Mouse (Mus musculus): ENCODE data around the gene Srrm2. TPM values are rescaled to one million over a fixed set of nuclear protein-coding genes. Genes with fewer than 3 reads are reported as not detected.

Srrm2 gene
- total RNA-seq, 2 experiments from 2014 or later, result 613 to 663 TPM

GRCm38 (mm10) chr17:23801627-23802026 lies 11.3 kb downstream of the Srrm2 start:
- no peak for DNase-seq (ENCODE audit: low spot score in 2 of 2)
- Histone ChIP-seq H3K4me3 (no peak overlapping the region), H3K27ac (no peak overlapping the region)
- no peak for TF ChIP-seq CTCF (conservative IDR thresholded peaks at IDR 0.05)

DNA sequence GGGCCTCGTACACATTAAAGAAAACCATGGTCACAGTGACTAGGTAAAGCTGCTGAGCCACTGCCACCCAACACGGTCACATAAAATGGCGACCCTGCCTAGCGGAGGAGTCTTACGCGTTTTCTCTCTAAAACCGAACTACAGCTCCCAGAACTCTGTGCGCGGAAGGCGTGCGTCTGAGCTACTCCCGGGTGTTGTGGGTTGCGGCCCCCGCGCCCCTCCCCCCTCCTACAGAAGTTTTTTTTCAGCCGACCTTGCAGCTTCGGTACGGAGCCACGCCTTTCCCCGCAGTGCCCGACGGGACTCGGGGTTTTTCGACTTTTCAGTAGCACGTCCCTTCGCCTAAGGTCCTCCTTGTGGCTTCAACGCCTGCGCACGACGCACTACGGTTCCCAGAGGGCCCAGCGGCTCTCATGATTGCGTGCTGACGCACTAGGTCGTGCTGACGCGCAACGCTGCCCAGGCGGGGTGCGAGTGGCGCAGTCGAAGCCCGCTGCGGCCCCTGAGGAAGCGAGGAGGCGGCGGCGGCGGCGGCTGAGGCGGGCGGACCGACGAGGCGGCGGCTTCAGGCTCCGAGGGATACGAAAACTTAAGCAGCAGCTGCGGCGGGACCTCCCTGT lies 12.5 kb downstream of the Srrm2 start:
- H3K4me3 ChIP-seq, result peak overlapping the region; percentile 98
- TF ChIP-seq CTCF (conservative IDR thresholded peaks at IDR 0.05), result no peak
- peak overlapping the region; percentile 93 for H3K27ac ChIP-seq
- DNase-seq (ENCODE audit: low spot score in 2 of 2), result peak; percentile 96 to 99

GRCm38 (mm10) chr17:23803366-23804041 lies 13.2 kb downstream of the Srrm2 start:
- peak overlapping the region; percentile 98 for H3K4me3 ChIP-seq
- TF ChIP-seq CTCF (conservative IDR thresholded peaks at IDR 0.05), result no peak
- H3K27ac ChIP-seq, result peak overlapping the region; percentile 93
- peak; percentile 55 to 66 for DNase-seq (ENCODE audit: low spot score in 2 of 2)

GRCm38 (mm10) chr17:23804426-23805085 lies 14.2 kb downstream of the Srrm2 start:
- TF ChIP-seq CTCF (conservative IDR thresholded peaks at IDR 0.05), result no peak
- Histone ChIP-seq H3K4me3 (peak overlapping the region; percentile 98), H3K27ac (peak overlapping the region; percentile 93; the same call in 1 of the 2 replicates)
- no peak for DNase-seq (ENCODE audit: low spot score in 2 of 2)

DNA sequence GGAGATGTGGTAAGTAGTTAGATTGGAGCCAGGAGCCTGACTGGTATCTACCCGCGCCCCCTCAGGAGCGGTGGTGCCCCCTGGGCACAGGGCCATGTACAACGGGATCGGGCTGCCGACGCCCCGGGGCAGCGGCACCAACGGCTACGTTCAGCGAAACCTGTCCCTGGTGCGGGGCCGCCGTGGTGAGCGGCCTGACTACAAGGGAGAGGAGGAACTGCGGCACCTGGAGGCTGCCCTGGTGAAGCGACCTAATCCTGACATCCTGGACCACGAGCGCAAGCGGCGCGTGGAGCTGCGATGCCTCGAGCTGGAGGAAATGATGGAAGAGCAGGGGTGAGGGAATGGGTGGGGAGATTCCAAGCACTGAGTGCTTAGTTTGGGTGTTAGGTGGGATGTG lies 16.5 kb downstream of the Srrm2 start:
- peak overlapping the region; percentile 16; the same call in 1 of the 2 replicates for H3K27ac ChIP-seq
- DNase-seq (ENCODE audit: low spot score in 2 of 2), result no peak
- peak overlapping the region; percentile 31; the same call in 1 of the 2 replicates for H3K4me3 ChIP-seq
- peak; percentile 52 for TF ChIP-seq CTCF (conservative IDR thresholded peaks at IDR 0.05)

GRCm38 (mm10) chr17:23807918-23808317 lies 17.6 kb downstream of the Srrm2 start:
- Histone ChIP-seq H3K4me3 (no peak overlapping the region), H3K27ac (no peak overlapping the region)
- TF ChIP-seq CTCF (conservative IDR thresholded peaks at IDR 0.05), result no peak
- no peak for DNase-seq (ENCODE audit: low spot score in 2 of 2)

- no peak for TF ChIP-seq CTCF (conservative IDR thresholded peaks at IDR 0.05)
- DNase-seq (ENCODE audit: low spot score in 2 of 2), result no peak
- Histone ChIP-seq H3K4me3 (no peak overlapping the region), H3K27ac (no peak overlapping the region)
Observed at GRCm38 (mm10) chr17:23815641-23816040, 25.3 kb downstream of the Srrm2 start.

DNA sequence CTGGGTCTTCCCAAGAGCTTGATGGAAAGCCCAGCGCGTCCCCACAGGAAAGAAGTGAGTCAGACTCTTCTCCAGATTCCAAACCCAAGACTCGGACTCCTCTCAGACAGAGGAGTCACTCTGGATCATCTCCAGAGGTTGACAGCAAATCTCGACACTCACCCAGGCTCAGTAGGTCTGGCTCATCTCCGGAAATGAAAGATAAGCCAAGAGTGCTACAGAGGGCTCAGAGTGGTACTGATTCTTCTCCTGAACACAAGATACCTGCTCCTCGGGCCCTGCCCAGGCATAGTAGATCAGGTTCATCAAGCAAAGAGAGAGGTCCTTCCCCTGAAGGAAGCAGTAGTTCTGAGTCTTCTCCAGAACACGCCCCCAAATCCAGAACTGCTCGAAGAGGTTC lies 28.2 kb downstream of the Srrm2 start:
- no peak overlapping the region for H3K27ac ChIP-seq
- no peak overlapping the region for H3K4me3 ChIP-seq
- no peak for DNase-seq (ENCODE audit: low spot score in 2 of 2)
- no peak for TF ChIP-seq CTCF (conservative IDR thresholded peaks at IDR 0.05)

GRCm38 (mm10) chr17:23819235-23819634 lies 28.9 kb downstream of the Srrm2 start:
- no peak overlapping the region for H3K4me3 ChIP-seq
- no peak for DNase-seq (ENCODE audit: low spot score in 2 of 2)
- no peak for TF ChIP-seq CTCF (conservative IDR thresholded peaks at IDR 0.05)
- H3K27ac ChIP-seq, result no peak overlapping the region

GRCm38 (mm10) chr17:23820731-23821130 lies 30.4 kb downstream of the Srrm2 start:
- 0 out of 2 replicates have a peak, but pooled peaks have one; percentile 10 for TF ChIP-seq CTCF (conservative IDR thresholded peaks at IDR 0.05)
- Histone ChIP-seq H3K4me3 (no peak overlapping the region), H3K27ac (peak overlapping the region; percentile 25; the same call in 1 of the 2 replicates)
- DNase-seq (ENCODE audit: low spot score in 2 of 2), result peak in 1 of 2 experiments; percentile 58

GRCm38 (mm10) chr17:23822094-23822493 lies 31.8 kb downstream of the Srrm2 start:
- DNase-seq (ENCODE audit: low spot score in 2 of 2), result no peak
- Histone ChIP-seq H3K4me3 (no peak overlapping the region), H3K27ac (no peak overlapping the region)
- TF ChIP-seq CTCF (conservative IDR thresholded peaks at IDR 0.05), result no peak

DNA sequence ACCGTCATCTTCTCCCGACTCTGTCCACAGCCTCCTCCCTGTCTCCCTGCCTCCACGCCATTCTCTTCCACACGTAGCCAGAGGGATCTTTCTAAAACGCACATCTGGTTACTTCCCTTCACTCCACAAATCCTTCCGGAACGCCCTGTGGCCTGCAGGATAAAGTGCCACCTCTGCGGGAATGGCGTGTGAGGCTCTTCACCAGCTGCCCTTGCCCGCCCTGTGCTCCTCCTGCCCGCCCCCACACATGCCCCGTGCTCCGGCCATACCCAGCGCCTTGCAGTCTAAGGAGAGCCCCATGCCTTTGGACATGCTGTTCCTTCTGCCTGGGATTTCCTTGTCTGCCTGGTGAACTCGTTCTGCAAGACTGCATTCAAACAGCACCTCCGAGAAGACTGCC lies 32.7 kb downstream of the Srrm2 start:
- no peak for DNase-seq (ENCODE audit: low spot score in 2 of 2)
- TF ChIP-seq CTCF (conservative IDR thresholded peaks at IDR 0.05), result no peak
- H3K27ac ChIP-seq, result no peak overlapping the region
- H3K4me3 ChIP-seq, result no peak overlapping the region

- H3K4me3 ChIP-seq, result no peak overlapping the region
- no peak overlapping the region for H3K27ac ChIP-seq
- no peak for TF ChIP-seq CTCF (conservative IDR thresholded peaks at IDR 0.05)
- DNase-seq (ENCODE audit: low spot score in 2 of 2), result no peak
Observed at GRCm38 (mm10) chr17:23823614-23824013, 33.3 kb downstream of the Srrm2 start.
